Mouse (Mus musculus) heart, embryonic 16.5 days (tissue): Measurements from ENCODE around the gene Litaf. TPM values are rescaled to one million over a fixed set of nuclear protein-coding genes. Genes with fewer than 3 reads are reported as not detected.

Experiments
- ATAC-seq: fragments of 200-750 bp; cut with Nextera tagmentation; replicated peaks from 2 replicates; pipeline ENCODE4 v1.8.0; 2017; ENCODE audit warnings: moderate number of reproducible peaks; ENCODE audit not compliant: insufficient read depth, low FRiP score; ENCODE audit errors: extremely low read depth
- H3K27ac ChIP-seq: fragments of 300-500 bp; sonication (generic); 2 replicates; pipeline ENCODE4 v1.5.1; 2014; ENCODE audit warnings: mild to moderate bottlenecking, low read length, control low read depth, moderate library complexity
- H3K27me3 ChIP-seq: fragments of 300-500 bp; sonication (generic); 2 replicates; pipeline ENCODE4 v1.6.1; 2014; ENCODE audit warnings: low read length, mixed read lengths; ENCODE audit not compliant: control insufficient read depth, insufficient read depth
- H3K36me3 ChIP-seq: fragments of 300-500 bp; sonication (generic); 2 replicates; pipeline ENCODE4 v1.6.1; 2014; ENCODE audit not compliant: control insufficient read depth, insufficient read depth
- H3K4me1 ChIP-seq: fragments of 300-500 bp; sonication (generic); 2 replicates; pipeline ENCODE4 v1.6.1; 2014; ENCODE audit warnings: low read length, mixed read lengths; ENCODE audit not compliant: control insufficient read depth, insufficient read depth
- H3K4me2 ChIP-seq: fragments of 300-500 bp; sonication (generic); 2 replicates; pipeline ENCODE4 v1.6.1; 2014; ENCODE audit warnings: low read depth, mild to moderate bottlenecking, control low read depth, low read length
- H3K4me3 ChIP-seq: fragments of 300-500 bp; sonication (generic); 2 replicates; pipeline ENCODE4 v1.5.1; 2014; ENCODE audit warnings: mild to moderate bottlenecking, control low read depth, low read length
- H3K9ac ChIP-seq: fragments of 300-500 bp; sonication (generic); 2 replicates; pipeline ENCODE4 v1.6.1; 2014; ENCODE audit warnings: low read length, control low read depth
- H3K9me3 ChIP-seq: fragments of 300-500 bp; sonication (generic); replicated peaks from 2 replicates; pipeline ENCODE4 v1.6.1; 2016; ENCODE audit warnings: low read length; ENCODE audit not compliant: control insufficient read depth
- WGBS: fragments of 180-500 bp; shearing (Covaris S2); extraction: QIAGEN DNeasy Blood & Tissue Kit; methylation state at CpG from one replicate; pipeline ENCODE4 v1.1.7; 2014; 5-methylcytosine and 5-hydroxymethylcytosine counted together
- microRNA-seq: library from miRNA; unstranded; fragments of <30 nt; microRNA quantifications from one replicate; pipeline ENCODE4, GENCODE M21; 2017
- polyA plus RNA-seq: library from polyadenylated mRNA; unstranded; fragments of >200 nt; fragmentation: Nextera tagmentation; extraction: Ambion mirVana; gene quantifications from 2 replicates; pipeline ENCODE4 v1.2.1, GENCODE M21; 2015

The Litaf gene
- polyA plus RNA-seq, 1 experiment from 2014 or later, result 78.7 TPM

DNA sequence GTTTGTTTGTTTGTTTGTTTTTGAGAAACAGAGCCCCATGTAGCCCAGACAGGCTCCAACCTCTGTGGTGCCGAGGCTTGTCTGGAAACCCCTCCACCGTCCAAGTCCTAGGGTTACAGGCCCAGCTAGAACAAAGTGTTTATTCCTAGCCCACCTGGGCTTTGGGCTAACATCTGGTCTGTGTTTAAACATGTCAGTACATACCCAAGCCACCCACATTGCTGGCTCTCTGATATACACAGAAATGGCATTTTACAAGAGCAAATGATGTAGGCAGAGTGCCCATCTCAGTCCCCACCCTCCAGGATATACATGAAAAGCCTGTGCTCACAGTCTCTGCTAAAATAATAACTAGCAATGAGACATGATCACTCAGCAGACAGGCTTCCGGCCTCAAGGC lies 149.7 kb downstream of the Litaf start:
- H3K9me3 ChIP-seq, result no peaks in the 10 kb centered on the region
- H3K4me1 ChIP-seq, result peaks cover 7% of the 10 kb centered on the region
- H3K4me3 ChIP-seq, result no peak overlapping the region
- no peak for ATAC-seq
- 80% methylated on average over 3 of the region's 3 CpGs for WGBS
- H3K4me2 ChIP-seq, result no peak overlapping the region
- no peaks in the 10 kb centered on the region for H3K36me3 ChIP-seq
- H3K27ac ChIP-seq, result no peak overlapping the region
- no peaks in the 10 kb centered on the region for H3K27me3 ChIP-seq
- H3K9ac ChIP-seq, result no peak overlapping the region

DNA sequence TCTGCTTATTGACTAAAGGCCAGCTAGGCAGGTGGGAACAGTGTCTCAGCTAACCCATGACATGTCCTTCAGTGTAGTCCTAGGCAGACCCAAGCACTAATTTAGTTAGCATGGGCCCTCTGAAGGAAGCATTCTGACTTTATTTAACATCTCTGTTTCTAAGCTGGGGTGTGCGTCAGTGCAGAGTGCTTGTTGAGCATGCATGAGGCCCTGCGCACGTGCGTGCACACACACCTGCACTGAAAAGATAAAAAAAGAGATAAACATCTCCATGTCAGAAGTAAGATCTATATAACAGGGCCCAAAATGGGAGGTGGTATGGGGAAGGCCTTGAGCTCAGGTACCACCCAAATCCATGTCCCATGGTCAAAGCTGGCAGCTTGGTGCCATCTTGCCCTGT lies 150.9 kb downstream of the Litaf start:
- 95% methylated on average over 4 of the region's 4 CpGs for WGBS
- ATAC-seq, result no peak

GRCm38 (mm10) chr16:10911061-10911460 lies 154.9 kb downstream of the Litaf start:
- no peak overlapping the region for H3K9ac ChIP-seq
- no peaks in the 10 kb centered on the region for H3K27me3 ChIP-seq
- 80% methylated on average over 2 of the region's 2 CpGs for WGBS
- H3K36me3 ChIP-seq, result no peaks in the 10 kb centered on the region
- no peak for ATAC-seq
- peaks cover 2% of the 10 kb centered on the region; the same call in 1 of the 2 replicates for H3K4me1 ChIP-seq
- no peak overlapping the region for H3K4me2 ChIP-seq
- H3K4me3 ChIP-seq, result no peak overlapping the region
- no peak overlapping the region for H3K27ac ChIP-seq
- H3K9me3 ChIP-seq, result 0 out of 2 replicates have a peak, but pooled peaks cover 3% of the 10 kb centered on the region

More for the DNA sequence above, 150.9 kb downstream of the Litaf start:
- H3K4me3 ChIP-seq, result no peak overlapping the region
- H3K9me3 ChIP-seq, result no peaks in the 10 kb centered on the region
- H3K36me3 ChIP-seq, result no peaks in the 10 kb centered on the region
- H3K9ac ChIP-seq, result no peak overlapping the region
- H3K27ac ChIP-seq, result no peak overlapping the region
- no peak overlapping the region for H3K4me2 ChIP-seq
- H3K27me3 ChIP-seq, result no peaks in the 10 kb centered on the region
- peaks cover 7% of the 10 kb centered on the region for H3K4me1 ChIP-seq

- Histone ChIP-seq H3K4me3 (no peak overlapping the region), H3K9ac (no peak overlapping the region), H3K27ac (no peak overlapping the region), H3K4me1 (peaks cover 7% of the 10 kb centered on the region), H3K4me2 (no peak overlapping the region), H3K36me3 (no peaks in the 10 kb centered on the region), H3K9me3 (0 out of 2 replicates have a peak, but pooled peaks cover 3% of the 10 kb centered on the region), H3K27me3 (no peaks in the 10 kb centered on the region)
- ATAC-seq, result no peak
- 51% methylated on average over 7 of the region's 7 CpGs for WGBS
Observed at GRCm38 (mm10) chr16:10910541-10910940, 155.4 kb downstream of the Litaf start.

Small RNA genes within 50 kb of the gene (microRNA-seq; reads per million reads assigned to microRNA genes)
- not detected for gene Gm26268

Other genes starting within 250 kb of the Litaf start
- 2.8 and 3.0 TPM in 2 replicates for gene Rmi2, start 231.1 kb downstream of the Litaf start, polyA plus RNA-seq
- 42.2 and 49.2 TPM in 2 replicates for gene Snn, start 5.2 kb downstream of the Litaf start, polyA plus RNA-seq
- gene Txndc11, start 68.5 kb upstream of the Litaf start, polyA plus RNA-seq, result 28.6 and 29.6 TPM in 2 replicates
- gene Zc3h7a, start 110.2 kb upstream of the Litaf start, polyA plus RNA-seq, result 66.8 and 79.1 TPM in 2 replicates
- gene Rsl1d1, start 137.2 kb upstream of the Litaf start, polyA plus RNA-seq, result 113 and 144 TPM in 2 replicates
- gene Gspt1, start 188.2 kb upstream of the Litaf start, polyA plus RNA-seq, result 42.6 and 45.4 TPM in 2 replicates
- not detected in 2 replicates for gene Tnfrsf17, start 247.7 kb upstream of the Litaf start, polyA plus RNA-seq